In genomic region chr17:13683027-13683410, GRCm38 (mm10) we compare ENCODE assay signal across 8 mouse cellular contexts.
DNase-seq lines count a peak whose midpoint lies in the region; ATAC-seq lines count a peak whose summit lies in the region.

No protein-coding gene starts in this region.

- H3K36me3 ChIP-seq in neural tube, embryonic 11.5 days (ENCODE audit: control insufficient read depth, insufficient read depth, low read length): no peaks in the 10 kb centered on the region
- H3K36me3 ChIP-seq in forebrain, embryonic 11.5 days (ENCODE audit: control insufficient read depth, insufficient read depth, low read length): no peaks in the 10 kb centered on the region
- H3K36me3 ChIP-seq in limb, embryonic 13.5 days: no peaks in the 10 kb centered on the region
- H3K36me3 ChIP-seq in stomach, embryonic 14.5 days (ENCODE audit: control insufficient read depth, insufficient read depth, low read length): no peaks in the 10 kb centered on the region

- intact Hi-C loops in gastrocnemius, postnatal 14 days (cut with DNase I; ENCODE audit: low total_unique reads): no loop called here

- no peaks in the 10 kb centered on the region for H3K27me3 ChIP-seq in neural tube, embryonic 11.5 days (ENCODE audit: control insufficient read depth, insufficient read depth, low read length)
- H3K27me3 ChIP-seq in forebrain, embryonic 11.5 days (ENCODE audit: control insufficient read depth, insufficient read depth, low read length): no peaks in the 10 kb centered on the region
- H3K27me3 ChIP-seq in limb, embryonic 13.5 days: no peaks in the 10 kb centered on the region
- H3K27me3 ChIP-seq in stomach, embryonic 14.5 days (ENCODE audit: control insufficient read depth, insufficient read depth, low read length): no peaks in the 10 kb centered on the region

- peak overlapping the region; percentile 31 for H3K4me2 ChIP-seq in neural tube, embryonic 11.5 days (ENCODE audit: low read depth)
- H3K4me2 ChIP-seq in forebrain, embryonic 11.5 days (ENCODE audit: low read depth, low read length, severe bottlenecking): peak overlapping the region; percentile 38
- H3K4me2 ChIP-seq in limb, embryonic 13.5 days (replicated peaks): peak overlapping the region; percentile 30
- H3K4me2 ChIP-seq in stomach, embryonic 14.5 days (replicated peaks; ENCODE audit: low read depth, low read length): peak overlapping the region; percentile 46

- H3K4me1 ChIP-seq in neural tube, embryonic 11.5 days (ENCODE audit: control insufficient read depth, insufficient read depth, low read length): peaks cover 19% of the 10 kb centered on the region
- H3K4me1 ChIP-seq in forebrain, embryonic 11.5 days (replicated peaks; ENCODE audit: control insufficient read depth, insufficient read depth, low read length): peaks cover 11% of the 10 kb centered on the region
- H3K4me1 ChIP-seq in limb, embryonic 13.5 days: peaks cover 24% of the 10 kb centered on the region
- H3K4me1 ChIP-seq in stomach, embryonic 14.5 days (ENCODE audit: control insufficient read depth, insufficient read depth, low read length): peaks cover 15% of the 10 kb centered on the region

- peak overlapping the region; percentile 24; the same call in 1 of the 2 replicates for H3K27ac ChIP-seq in neural tube, embryonic 11.5 days (ENCODE audit: low read depth, low read length)
- peak overlapping the region; percentile 86 for H3K27ac ChIP-seq in forebrain, embryonic 11.5 days (ENCODE audit: low read depth, low read length)
- H3K27ac ChIP-seq in limb, embryonic 13.5 days: peak overlapping the region; percentile 55; the same call in 1 of the 2 replicates
- peak overlapping the region; percentile 94 for H3K27ac ChIP-seq in stomach, embryonic 14.5 days (ENCODE audit: low read length)

- peak overlapping the region; percentile 19 for H3K4me3 ChIP-seq in neural tube, embryonic 11.5 days (ENCODE audit: low read depth, low read length)
- peak overlapping the region; percentile 17 for H3K4me3 ChIP-seq in forebrain, embryonic 11.5 days (ENCODE audit: low read depth, low read length)
- no peak overlapping the region; the same call in 1 of the 2 replicates for H3K4me3 ChIP-seq in limb, embryonic 13.5 days
- H3K4me3 ChIP-seq in stomach, embryonic 14.5 days (ENCODE audit: low read depth, low read length): peak overlapping the region; percentile 29

- H3K9ac ChIP-seq in neural tube, embryonic 11.5 days (ENCODE audit: low read length): peak overlapping the region; percentile 35
- peak overlapping the region; percentile 55 for H3K9ac ChIP-seq in forebrain, embryonic 11.5 days (ENCODE audit: low read length)
- H3K9ac ChIP-seq in limb, embryonic 13.5 days: peak overlapping the region; percentile 25; the same call in 1 of the 2 replicates
- H3K9ac ChIP-seq in stomach, embryonic 14.5 days (replicated peaks; ENCODE audit: low read depth, low read length): peak overlapping the region; percentile 48

- no peaks in the 10 kb centered on the region for H3K9me3 ChIP-seq in neural tube, embryonic 11.5 days (ENCODE audit: control insufficient read depth, low read length)
- H3K9me3 ChIP-seq in forebrain, embryonic 11.5 days (ENCODE audit: control insufficient read depth, low read length): no peaks in the 10 kb centered on the region
- H3K9me3 ChIP-seq in limb, embryonic 13.5 days: no peaks in the 10 kb centered on the region
- H3K9me3 ChIP-seq in stomach, embryonic 14.5 days (ENCODE audit: control insufficient read depth, low read depth, low read length): no peaks in the 10 kb centered on the region

- no peak for DNase-seq in neural tube, embryonic 11.5 days (ENCODE audit: low spot score)
- DNase-seq in neural tube, embryonic 10.5 days (ENCODE audit: extremely low spot score, low spot score): no peak
- DNase-seq in forebrain, embryonic 11.5 days (ENCODE audit: low spot score): no peak
- DNase-seq in gastrocnemius, postnatal 14 days: no peak
- DNase-seq in cerebellum, postnatal 25 days: no peak

- WGBS in neural tube, embryonic 11.5 days: 15% methylated on average over 4 of the region's 4 CpGs
- WGBS in forebrain, embryonic 11.5 days: 14% methylated on average over 4 of the region's 4 CpGs
- 35% methylated on average over 4 of the region's 4 CpGs for WGBS in limb, embryonic 13.5 days
- WGBS in stomach, embryonic 14.5 days: 46% methylated on average over 4 of the region's 4 CpGs

- peak; percentile 4; the same call in 1 of the 2 replicates for ATAC-seq in neural tube, embryonic 11.5 days (ENCODE audit: insufficient read depth, low FRiP score, low TSS enrichment)
- peak; percentile 13 for ATAC-seq in forebrain, embryonic 11.5 days (replicated peaks; ENCODE audit: low FRiP score)
- ATAC-seq in limb, embryonic 13.5 days (ENCODE audit: low FRiP score, low read depth): no peak
- ATAC-seq in stomach, embryonic 14.5 days (ENCODE audit: insufficient number of reproducible peaks, insufficient read depth, low FRiP score, low read depth): 0 out of 2 replicates have a peak, but pooled peaks have one; percentile 7
- no peak for ATAC-seq in cerebellum, adult (ENCODE audit: insufficient number of reproducible peaks, low FRiP score, low TSS enrichment)

Comparison
In these comparisons a context has a peak if more than half of its experiments do, and no peak if none do; other contexts are left out.
1. ATAC-seq: peak in neural tube, embryonic 11.5 days (single experiment), forebrain, embryonic 11.5 days (single experiment) and stomach, embryonic 14.5 days (single experiment); none in limb, embryonic 13.5 days (single experiment) and cerebellum, adult (single experiment).
2. H3K27ac ChIP-seq: peak in every context shown above with its lines; median percentile 94 in stomach, embryonic 14.5 days; 86 in forebrain, embryonic 11.5 days; 55 in limb, embryonic 13.5 days; 24 in neural tube, embryonic 11.5 days.
3. Peak in every context shown above with its lines, with median percentiles within 50 percentile points of each other: H3K4me2 ChIP-seq and H3K9ac ChIP-seq.